Mouse (Mus musculus): ENCODE measurements around the gene Kif28. TPM values are rescaled to one million over a fixed set of nuclear protein-coding genes. Genes with fewer than 3 reads are reported as not detected.

The Kif28 gene
- not detected for polyA plus RNA-seq (2014; fragmentation: Illumina TruSeq; extraction: RNeasy Lipid Tissue Mini Kit (QIAGEN cat#74804); ENCODE audit: low read depth, low replicate concordance)

DNA sequence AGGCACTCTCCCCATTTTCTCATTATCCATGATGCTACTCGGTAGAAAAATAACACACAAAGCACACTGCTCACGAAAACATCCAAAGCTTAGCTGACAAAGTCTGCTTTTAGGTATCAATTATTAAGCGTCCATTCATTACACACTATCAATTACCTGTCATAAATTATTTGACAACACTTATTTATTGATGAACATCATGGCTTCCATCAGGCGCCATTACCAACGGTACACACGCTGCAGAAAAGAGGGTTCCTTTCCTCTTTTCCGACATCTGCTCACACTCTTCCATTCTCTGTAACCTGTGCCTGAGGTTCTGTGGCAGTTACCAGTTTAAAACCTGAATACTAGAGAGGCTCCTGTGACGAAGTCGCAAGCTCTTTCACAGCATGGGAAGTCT lies at the start of gene Kif28:
Gene Kif28 (minus strand): TSS at position 101 of the 400 bp plus-strand sequence.

DNA sequence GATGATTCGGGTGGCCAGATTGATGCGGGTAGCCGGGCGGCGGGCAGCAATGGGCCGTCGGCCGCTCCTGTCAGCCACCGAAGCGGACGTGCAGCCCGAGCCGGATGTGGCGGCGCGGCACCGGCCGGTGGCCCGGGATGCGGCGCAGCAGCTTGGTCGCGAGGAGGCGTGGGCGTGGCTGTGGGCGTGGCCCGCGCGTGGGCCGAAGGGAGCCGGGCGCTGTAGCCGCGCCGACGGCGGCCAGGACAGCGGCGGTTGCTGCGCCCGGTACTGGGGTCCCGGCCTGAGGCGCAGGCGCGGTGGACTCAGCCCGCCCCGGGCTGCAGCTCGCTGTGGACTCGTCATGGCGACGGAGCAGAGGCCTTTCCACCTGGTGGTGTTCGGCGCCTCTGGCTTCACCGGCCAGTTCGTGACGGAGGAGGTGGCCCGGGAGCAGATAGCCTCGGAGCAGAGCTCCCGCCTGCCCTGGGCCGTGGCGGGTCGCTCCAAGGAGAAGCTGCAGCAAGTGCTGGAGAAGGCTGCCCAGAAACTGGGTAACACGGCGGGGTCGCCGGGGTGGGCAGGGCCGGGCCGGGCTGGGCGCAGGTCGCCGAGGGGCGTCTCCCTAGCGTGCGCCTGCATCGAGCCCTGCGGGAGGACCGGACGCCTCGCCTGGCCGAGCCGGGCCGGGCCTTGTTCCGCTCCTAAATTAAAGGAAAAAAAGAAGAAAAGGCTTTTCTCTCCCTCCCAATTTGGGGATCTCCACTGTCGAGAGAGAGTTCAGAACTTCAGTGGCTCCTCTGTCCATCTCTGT lies 76.9 kb downstream of the Kif28 start, which contains the start of gene Sccpdh:
Gene Sccpdh (plus strand): TSS at position 198 of the 793 bp plus-strand sequence.

Other genes with a start within 250 kb of the Kif28 start
- gene Smyd3, start 227.2 kb downstream of the Kif28 start, polyA plus RNA-seq (2014; fragmentation: Illumina TruSeq; extraction: RNeasy Lipid Tissue Mini Kit (QIAGEN cat#74804); ENCODE audit: low read depth, low replicate concordance), result 3.1 TPM
- 240 TPM for gene Tfb2m, start 199.0 kb downstream of the Kif28 start, polyA plus RNA-seq (2014; fragmentation: Illumina TruSeq; extraction: RNeasy Lipid Tissue Mini Kit (QIAGEN cat#74804); ENCODE audit: low read depth, low replicate concordance)
- gene Cnst, start 198.9 kb downstream of the Kif28 start, polyA plus RNA-seq (2014; fragmentation: Illumina TruSeq; extraction: RNeasy Lipid Tissue Mini Kit (QIAGEN cat#74804); ENCODE audit: low read depth, low replicate concordance), result 28.4 TPM
- 144 TPM for gene Sccpdh, start 77.1 kb downstream of the Kif28 start, polyA plus RNA-seq (2014; fragmentation: Illumina TruSeq; extraction: RNeasy Lipid Tissue Mini Kit (QIAGEN cat#74804); ENCODE audit: low read depth, low replicate concordance)
- gene Gm10518, start 58.1 kb upstream of the Kif28 start, polyA plus RNA-seq (2014; fragmentation: Illumina TruSeq; extraction: RNeasy Lipid Tissue Mini Kit (QIAGEN cat#74804); ENCODE audit: low read depth, low replicate concordance), result not detected
- 75.5 TPM for gene Ahctf1, start 58.4 kb upstream of the Kif28 start, polyA plus RNA-seq (2014; fragmentation: Illumina TruSeq; extraction: RNeasy Lipid Tissue Mini Kit (QIAGEN cat#74804); ENCODE audit: low read depth, low replicate concordance)
- 122 TPM for gene Cdc42bpa, start 215.2 kb upstream of the Kif28 start, polyA plus RNA-seq (2014; fragmentation: Illumina TruSeq; extraction: RNeasy Lipid Tissue Mini Kit (QIAGEN cat#74804); ENCODE audit: low read depth, low replicate concordance)

All from adrenal gland, adult 10 weeks (tissue).